Mouse (Mus musculus): ENCODE measurements at regions not wholly inside any gene's neighbourhood (a gene's known extent, or its start where the extent isn't known, plus 50 kb on each side); places are given as distances from the start of the nearest gene placed in this dataset.
A peak's percentile ranks its signal among the peaks of the same experiment; 100 is the strongest.

GRCm38 (mm10) chr1:190419709-190420108 is 249.2 kb upstream of the Prox1 start:
- DNase-seq (peak; percentile 76), ATAC-seq (peak; percentile 86)
- no peak for TF ChIP-seq CTCF (IDR thresholded peaks at IDR 0.05; ENCODE audit: low read depth)
- Histone ChIP-seq H3K27me3 (ENCODE audit: insufficient read depth, low read length) (peaks cover 4% of the 10 kb centered on the region; the same call in 1 of the 2 replicates), H3K4me2 (ENCODE audit: low read depth) (no peak overlapping the region), H3K9ac (no peak overlapping the region), H3K27ac (ENCODE audit: low read depth, low read length) (no peak overlapping the region), H3K4me1 (ENCODE audit: insufficient read depth) (no peaks in the 10 kb centered on the region), H3K9me3 (ENCODE audit: low read length) (0 out of 2 replicates have a peak, but pooled peaks cover 3% of the 10 kb centered on the region), H3K4me3 (ENCODE audit: low read depth, low read length) (no peak overlapping the region), H3K36me3 (ENCODE audit: insufficient read depth) (no peaks in the 10 kb centered on the region)
- 54% methylated on average over 13 of the region's 13 CpGs for WGBS

GRCm38 (mm10) chr1:190417326-190417725 is 246.8 kb upstream of the Prox1 start:
- WGBS = 34% methylated on average over 11 of the region's 11 CpGs
- Histone ChIP-seq H3K36me3 (ENCODE audit: insufficient read depth) (no peaks in the 10 kb centered on the region), H3K4me1 (ENCODE audit: insufficient read depth) (no peaks in the 10 kb centered on the region), H3K27me3 (ENCODE audit: insufficient read depth, low read length) (peaks cover 4% of the 10 kb centered on the region; the same call in 1 of the 2 replicates), H3K9ac (no peak overlapping the region), H3K4me3 (ENCODE audit: low read depth, low read length) (no peak overlapping the region), H3K4me2 (ENCODE audit: low read depth) (no peak overlapping the region), H3K9me3 (ENCODE audit: low read length) (no peaks in the 10 kb centered on the region), H3K27ac (ENCODE audit: low read depth, low read length) (no peak overlapping the region)
- no peak for TF ChIP-seq CTCF (IDR thresholded peaks at IDR 0.05; ENCODE audit: low read depth)
- DNase-seq (no peak), ATAC-seq (no peak)

GRCm38 (mm10) chr1:190411756-190412155 is 241.2 kb upstream of the Prox1 start:
- no peaks in the 10 kb centered on the region for H3K36me3 ChIP-seq (ENCODE audit: insufficient read depth)
- no peaks in the 10 kb centered on the region for H3K27me3 ChIP-seq (ENCODE audit: insufficient read depth, low read length)
- ATAC-seq = no peak
- no peaks in the 10 kb centered on the region for H3K9me3 ChIP-seq (ENCODE audit: low read length)
- H3K9ac ChIP-seq = no peak overlapping the region
- H3K27ac ChIP-seq (ENCODE audit: low read depth, low read length) = no peak overlapping the region
- no peak overlapping the region for H3K4me2 ChIP-seq (ENCODE audit: low read depth)
- H3K4me1 ChIP-seq (ENCODE audit: insufficient read depth) = no peaks in the 10 kb centered on the region
- WGBS = 80% methylated on average over 5 of the region's 5 CpGs
- no peak for DNase-seq
- no peak overlapping the region for H3K4me3 ChIP-seq (ENCODE audit: low read depth, low read length)
- TF ChIP-seq CTCF (IDR thresholded peaks at IDR 0.05; ENCODE audit: low read depth) = no peak

GRCm38 (mm10) chr1:190403335-190403734 is 232.8 kb upstream of the Prox1 start:
- H3K4me3 ChIP-seq (ENCODE audit: low read depth, low read length) = no peak overlapping the region
- TF ChIP-seq CTCF (IDR thresholded peaks at IDR 0.05; ENCODE audit: low read depth) = no peak
- 31% methylated on average over 12 of the region's 12 CpGs for WGBS

GRCm38 (mm10) chr1:190398308-190398707 is 227.8 kb upstream of the Prox1 start:
- no peak overlapping the region for H3K27ac ChIP-seq (ENCODE audit: low read depth, low read length)
- H3K9me3 ChIP-seq (ENCODE audit: low read length) = no peaks in the 10 kb centered on the region
- ATAC-seq (no peak), DNase-seq (no peak)
- no peak overlapping the region for H3K9ac ChIP-seq
- TF ChIP-seq CTCF (IDR thresholded peaks at IDR 0.05; ENCODE audit: low read depth) = no peak
- H3K27me3 ChIP-seq (ENCODE audit: insufficient read depth, low read length) = no peaks in the 10 kb centered on the region; the same call in 1 of the 2 replicates
- no peaks in the 10 kb centered on the region for H3K4me1 ChIP-seq (ENCODE audit: insufficient read depth)
- WGBS = 70% methylated on average over 6 of the region's 6 CpGs
- H3K4me2 ChIP-seq (ENCODE audit: low read depth) = no peak overlapping the region
- H3K36me3 ChIP-seq (ENCODE audit: insufficient read depth) = no peaks in the 10 kb centered on the region
- no peak overlapping the region for H3K4me3 ChIP-seq (ENCODE audit: low read depth, low read length)

More at GRCm38 (mm10) chr1:190403335-190403734, 232.8 kb upstream of the Prox1 start:
- H3K9me3 ChIP-seq (ENCODE audit: low read length) = no peaks in the 10 kb centered on the region
- H3K27me3 ChIP-seq (ENCODE audit: insufficient read depth, low read length) = no peaks in the 10 kb centered on the region; the same call in none of the 2 replicates
- H3K4me2 ChIP-seq (ENCODE audit: low read depth) = no peak overlapping the region
- H3K27ac ChIP-seq (ENCODE audit: low read depth, low read length) = no peak overlapping the region
- H3K4me1 ChIP-seq (ENCODE audit: insufficient read depth) = no peaks in the 10 kb centered on the region
- no peak overlapping the region for H3K9ac ChIP-seq
- no peaks in the 10 kb centered on the region for H3K36me3 ChIP-seq (ENCODE audit: insufficient read depth)
- DNase-seq (no peak), ATAC-seq (no peak)

GRCm38 (mm10) chr1:190397811-190398210 is 227.3 kb upstream of the Prox1 start:
- Histone ChIP-seq H3K27me3 (ENCODE audit: insufficient read depth, low read length) (no peaks in the 10 kb centered on the region; the same call in 1 of the 2 replicates), H3K27ac (ENCODE audit: low read depth, low read length) (no peak overlapping the region), H3K36me3 (ENCODE audit: insufficient read depth) (no peaks in the 10 kb centered on the region), H3K9me3 (ENCODE audit: low read length) (no peaks in the 10 kb centered on the region), H3K9ac (no peak overlapping the region), H3K4me2 (ENCODE audit: low read depth) (no peak overlapping the region), H3K4me1 (ENCODE audit: insufficient read depth) (no peaks in the 10 kb centered on the region), H3K4me3 (ENCODE audit: low read depth, low read length) (no peak overlapping the region)
- 75% methylated on average over 2 of the region's 2 CpGs for WGBS
- DNase-seq (no peak), ATAC-seq (no peak)
- TF ChIP-seq CTCF (IDR thresholded peaks at IDR 0.05; ENCODE audit: low read depth) = no peak

GRCm38 (mm10) chr1:190393061-190393460 is 222.5 kb upstream of the Prox1 start:
- WGBS = 38% methylated on average over 6 of the region's 6 CpGs
- Histone ChIP-seq H3K9ac (no peak overlapping the region), H3K4me2 (ENCODE audit: low read depth) (no peak overlapping the region), H3K4me3 (ENCODE audit: low read depth, low read length) (no peak overlapping the region), H3K4me1 (ENCODE audit: insufficient read depth) (no peaks in the 10 kb centered on the region), H3K9me3 (ENCODE audit: low read length) (no peaks in the 10 kb centered on the region), H3K27me3 (ENCODE audit: insufficient read depth, low read length) (peaks cover 6% of the 10 kb centered on the region; the same call in 1 of the 2 replicates), H3K27ac (ENCODE audit: low read depth, low read length) (no peak overlapping the region), H3K36me3 (ENCODE audit: insufficient read depth) (no peaks in the 10 kb centered on the region)
- DNase-seq (no peak), ATAC-seq (no peak)
- no peak for TF ChIP-seq CTCF (IDR thresholded peaks at IDR 0.05; ENCODE audit: low read depth)

All from forebrain, postnatal 0 days (tissue).